Mouse (Mus musculus) forebrain, embryonic 10.5 days (tissue): ENCODE data around the gene Zfp93. TPM values are rescaled to one million over a fixed set of nuclear protein-coding genes. Genes with fewer than 3 reads are reported as not detected.
"Not testable (repeated sequence)": the region's sequence is repeated elsewhere in the genome, so short reads cannot be mapped to it uniquely, and the experiment has no call there.

Experiments
- DNase-seq: peaks from one replicate; pipeline ENCODE4 v3.0.0-alpha.2; 2017; ENCODE audit warnings: low spot score; ENCODE audit errors: extremely low spot score
- H3K27ac ChIP-seq: fragments of 300-500 bp; sonication (generic); 2 replicates; pipeline ENCODE4 v1.5.1; 2016; ENCODE audit warnings: mild to moderate bottlenecking
- H3K27me3 ChIP-seq: fragments of 300-500 bp; sonication (generic); 2 replicates; pipeline ENCODE4 v1.6.1; 2016; ENCODE audit warnings: mild to moderate bottlenecking; ENCODE audit not compliant: poor library complexity, severe bottlenecking
- H3K36me3 ChIP-seq: fragments of 300-500 bp; sonication (generic); replicated peaks from 2 replicates; pipeline ENCODE4 v1.6.1; 2016; ENCODE audit warnings: mild to moderate bottlenecking, moderate library complexity
- H3K4me1 ChIP-seq: fragments of 300-500 bp; sonication (generic); 2 replicates; pipeline ENCODE4 v1.6.1; 2016
- H3K4me3 ChIP-seq: fragments of 300-500 bp; sonication (generic); 2 replicates; pipeline ENCODE4 v1.5.1; 2016; ENCODE audit warnings: mild to moderate bottlenecking, moderate library complexity
- H3K9me3 ChIP-seq: fragments of 300-500 bp; sonication (generic); 2 replicates; pipeline ENCODE4 v1.6.1; 2016; ENCODE audit warnings: mild to moderate bottlenecking, moderate library complexity
- WGBS: fragments of 180-500 bp; shearing (Covaris S2); methylation state at CpG from one replicate; pipeline ENCODE4 v1.1.7; 2016; 5-methylcytosine and 5-hydroxymethylcytosine counted together
- polyA plus RNA-seq: library from polyadenylated mRNA; unstranded; fragments of >200 nt; fragmentation: Nextera tagmentation; extraction: Ambion mirVana; gene quantifications from 2 replicates; pipeline ENCODE4 v1.2.1, GENCODE M21; 2016

Gene Zfp93
- polyA plus RNA-seq, 1 experiment from 2014 or later: 7.1 TPM

DNA sequence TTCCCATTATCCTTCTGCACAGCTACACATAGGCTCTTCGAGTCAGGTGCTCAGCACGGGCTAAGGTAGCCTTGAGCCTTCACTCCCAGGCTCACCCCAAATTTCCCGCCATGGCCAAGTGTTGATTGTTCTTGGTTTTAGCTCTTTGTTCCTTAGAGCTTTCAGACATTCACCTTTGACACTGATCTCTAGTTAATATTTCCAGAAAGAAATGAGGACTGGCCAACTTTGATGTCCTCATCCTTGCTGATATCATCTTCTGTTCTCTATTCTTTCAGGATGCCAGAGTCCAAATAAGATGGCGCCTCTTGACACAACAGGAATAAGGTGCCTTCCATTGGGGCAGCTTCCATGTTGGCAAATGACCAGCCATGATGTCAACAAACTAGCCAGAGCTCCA lies 4.2 kb downstream of the Zfp93 start:
- DNase-seq: no peak
- Histone ChIP-seq H3K27ac (no peak overlapping the region), H3K9me3 (peaks cover 9% of the 10 kb centered on the region), H3K4me1 (peaks cover 6% of the 10 kb centered on the region), H3K36me3 (peaks cover 47% of the 10 kb centered on the region), H3K4me3 (no peak overlapping the region), H3K27me3 (no peaks in the 10 kb centered on the region)
- WGBS: 93% methylated on average over 4 of the region's 4 CpGs

DNA sequence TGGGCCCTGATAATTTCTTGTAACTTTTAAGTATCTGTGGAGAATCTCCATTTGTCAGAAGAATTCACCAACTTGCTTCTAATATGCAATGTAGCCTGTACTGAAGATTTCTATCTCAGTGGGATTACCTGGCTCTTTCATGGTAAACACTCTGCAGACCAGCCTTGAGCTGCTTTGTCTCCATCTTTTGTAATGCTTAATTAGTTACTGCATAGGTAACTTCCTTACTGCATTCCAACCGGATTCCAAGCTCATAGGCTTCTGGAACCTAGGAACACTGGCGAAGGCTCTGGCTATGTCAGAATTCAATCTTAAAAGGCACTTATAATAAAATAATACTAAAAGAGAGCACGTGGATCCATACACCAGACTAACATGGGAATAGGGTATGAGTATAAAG lies 8.6 kb downstream of the Zfp93 start:
- not testable (repeated sequence) for DNase-seq, H3K4me1 ChIP-seq, H3K4me3 ChIP-seq, H3K27me3 ChIP-seq, H3K27ac ChIP-seq, H3K9me3 ChIP-seq
- peaks cover 37% of the 10 kb centered on the region for H3K36me3 ChIP-seq
- WGBS: 86% methylated on average over 3 of the region's 3 CpGs

DNA sequence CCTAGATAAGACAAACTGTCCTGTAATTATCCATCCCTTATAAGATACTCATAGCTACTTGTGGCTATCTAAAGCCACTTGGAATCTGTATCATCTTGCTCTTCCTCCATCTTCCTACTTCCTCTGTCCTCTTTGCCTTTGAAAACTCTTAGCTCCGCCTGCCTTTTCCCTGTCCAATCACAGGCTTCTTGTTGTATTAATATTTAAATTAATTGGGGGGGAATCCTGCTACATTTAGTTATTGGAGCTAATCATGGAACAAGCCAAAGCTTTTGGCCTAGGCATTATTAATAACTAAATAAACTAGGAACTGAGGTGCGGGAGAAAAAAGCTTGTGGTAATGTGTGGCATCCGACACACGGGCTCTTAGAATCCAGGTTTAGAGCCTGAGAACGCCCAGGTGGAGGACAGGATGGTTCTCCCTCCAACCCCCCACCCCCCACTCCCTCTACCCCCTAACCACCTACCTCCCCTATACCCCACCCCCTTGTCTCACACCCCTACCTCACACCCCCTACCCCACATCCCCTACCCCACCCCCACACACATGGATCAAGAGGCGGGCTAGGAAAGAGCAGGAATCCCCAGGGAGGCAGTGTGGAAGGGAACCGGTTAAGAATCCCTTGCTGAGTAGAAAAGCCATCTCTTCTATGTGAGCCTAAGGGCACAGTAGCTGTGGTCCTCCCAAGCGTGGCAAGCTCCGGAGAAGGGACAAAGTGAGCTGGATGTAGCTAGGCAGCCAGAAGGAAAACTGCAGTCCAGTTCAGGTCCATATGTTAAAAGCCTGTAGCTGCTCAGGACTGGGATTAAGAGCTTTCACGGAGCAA lies 10.0 kb downstream of the Zfp93 start:
- WGBS: 60% methylated on average over 10 of the region's 10 CpGs
- no peak overlapping the region for H3K4me3 ChIP-seq
- H3K9me3 ChIP-seq: peaks cover 9% of the 10 kb centered on the region; the same call in 1 of the 2 replicates
- no peak overlapping the region for H3K27ac ChIP-seq
- peaks cover 8% of the 10 kb centered on the region for H3K4me1 ChIP-seq
- H3K27me3 ChIP-seq: no peaks in the 10 kb centered on the region
- no peak for DNase-seq
- peaks cover 23% of the 10 kb centered on the region for H3K36me3 ChIP-seq

DNA sequence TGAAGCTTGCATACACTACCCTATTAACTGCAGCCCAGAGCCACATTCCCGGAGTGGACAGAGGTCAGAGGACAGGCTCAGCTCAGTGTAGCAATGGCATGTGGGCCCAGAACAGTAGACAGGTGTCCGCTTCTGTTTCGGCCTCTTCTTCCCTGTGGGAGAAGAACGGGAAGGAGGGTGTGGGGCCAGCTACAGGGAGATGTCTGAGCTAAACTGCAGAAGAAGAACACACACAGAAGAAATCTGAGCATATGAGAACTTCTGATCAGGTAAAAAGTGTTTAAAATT lies 10.6 kb downstream of the Zfp93 start:
- Histone ChIP-seq H3K9me3 (peaks cover 9% of the 10 kb centered on the region; the same call in 1 of the 2 replicates), H3K27me3 (no peaks in the 10 kb centered on the region)

DNA sequence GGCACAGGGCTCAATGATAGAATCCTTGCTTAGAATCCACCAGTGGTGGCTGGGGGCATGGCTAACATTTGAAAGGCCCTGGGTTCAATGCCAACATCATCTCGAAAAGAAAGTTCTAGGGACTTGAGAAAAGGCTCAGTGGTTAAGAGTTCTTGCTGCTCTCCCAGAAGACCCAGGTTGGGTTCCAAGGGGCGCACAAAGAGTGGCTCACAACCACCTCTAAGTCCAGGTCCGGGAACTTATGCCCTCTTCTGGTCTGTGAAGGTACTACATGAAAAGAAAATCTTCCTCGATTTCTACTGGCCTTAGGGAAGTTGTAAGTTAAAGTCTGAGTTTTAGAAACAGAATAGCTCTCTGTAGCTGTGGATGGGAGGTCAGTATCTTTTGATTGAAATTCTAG lies 15.9 kb downstream of the Zfp93 start:
- DNase-seq: no peak
- H3K36me3 ChIP-seq: peaks cover 40% of the 10 kb centered on the region
- WGBS: 55% methylated on average over 4 of the region's 4 CpGs
- no peaks in the 10 kb centered on the region for H3K4me1 ChIP-seq
- H3K4me3 ChIP-seq: no peak overlapping the region
- H3K27me3 ChIP-seq: no peaks in the 10 kb centered on the region
- H3K9me3 ChIP-seq: peaks cover 5% of the 10 kb centered on the region; the same call in 1 of the 2 replicates
- H3K27ac ChIP-seq: no peak overlapping the region

More for the DNA sequence above, 10.6 kb downstream of the Zfp93 start:
- Histone ChIP-seq H3K27ac (no peak overlapping the region), H3K36me3 (peaks cover 17% of the 10 kb centered on the region), H3K4me3 (no peak overlapping the region), H3K4me1 (peaks cover 8% of the 10 kb centered on the region)
- 52% methylated on average over 4 of the region's 4 CpGs for WGBS
- no peak for DNase-seq

DNA sequence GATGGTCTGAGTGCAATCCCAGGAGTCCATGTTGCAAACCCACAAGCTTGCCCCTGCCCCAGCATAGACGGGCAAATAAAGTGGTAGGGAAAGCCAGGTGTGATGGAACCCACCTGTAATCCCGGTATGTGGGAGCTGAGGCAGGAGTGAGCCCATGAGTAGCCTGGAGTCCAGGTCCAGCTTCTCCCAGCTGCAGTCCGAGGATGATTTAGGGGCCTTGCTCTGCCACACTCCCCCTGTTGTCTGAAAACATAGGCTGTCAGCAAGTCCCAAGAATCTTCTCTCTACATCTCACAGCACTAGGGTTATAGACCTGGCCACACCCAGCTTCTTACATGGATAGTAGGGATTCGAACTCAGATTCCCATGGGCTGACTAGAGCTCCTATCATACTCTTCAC lies 16.7 kb downstream of the Zfp93 start:
- Histone ChIP-seq H3K4me1 (no peaks in the 10 kb centered on the region), H3K27ac (no peak overlapping the region), H3K4me3 (no peak overlapping the region), H3K9me3 (peaks cover 13% of the 10 kb centered on the region), H3K27me3 (no peaks in the 10 kb centered on the region), H3K36me3 (peaks cover 48% of the 10 kb centered on the region)
- no peak for DNase-seq
- WGBS: 75% methylated on average over 4 of the region's 4 CpGs

DNA sequence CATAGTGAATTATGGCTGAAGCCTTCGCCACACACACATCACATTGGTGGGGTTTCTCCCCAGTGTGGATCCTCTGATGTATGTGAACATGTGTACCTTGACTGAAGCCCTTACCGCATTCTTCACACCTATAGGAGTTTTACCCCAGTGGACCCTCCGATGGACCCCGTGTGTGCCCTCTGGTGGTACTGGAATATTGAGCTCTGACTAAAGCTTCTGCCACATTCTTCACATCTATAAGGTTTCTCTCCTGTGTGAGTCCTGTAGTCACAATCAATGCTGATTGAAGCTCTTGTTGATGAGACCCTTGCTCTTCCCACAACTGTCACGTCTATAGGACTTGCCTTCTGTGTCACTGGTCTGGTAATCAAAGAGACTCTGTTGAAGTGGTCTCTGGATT lies 17.4 kb downstream of the Zfp93 start:
- 89% methylated on average over 5 of the region's 5 CpGs for WGBS
- no peak overlapping the region for H3K4me3 ChIP-seq
- H3K4me1 ChIP-seq: no peaks in the 10 kb centered on the region
- H3K9me3 ChIP-seq: peaks cover 13% of the 10 kb centered on the region
- H3K27me3 ChIP-seq: no peaks in the 10 kb centered on the region
- DNase-seq: no peak
- peaks cover 56% of the 10 kb centered on the region for H3K36me3 ChIP-seq
- H3K27ac ChIP-seq: no peak overlapping the region

DNA sequence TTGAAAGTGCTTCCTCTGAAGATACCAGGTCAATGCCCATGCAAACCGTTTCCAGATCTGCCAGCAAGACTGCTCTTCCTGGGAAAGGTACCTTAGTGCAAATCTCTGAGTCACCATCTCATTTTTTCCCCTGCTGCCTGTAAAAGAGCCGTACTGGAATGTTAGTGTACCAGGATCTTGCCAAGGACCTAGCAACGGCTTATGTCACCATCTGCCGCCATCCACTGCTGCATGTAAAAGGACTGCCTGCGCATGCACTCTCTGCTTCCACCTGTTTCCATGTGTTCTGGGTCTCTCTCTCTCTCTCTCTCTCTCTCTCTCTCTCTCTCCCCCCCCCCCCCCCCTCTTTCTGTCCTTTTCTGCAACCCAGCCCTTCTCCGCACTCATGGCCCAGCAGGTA lies 18.3 kb downstream of the Zfp93 start:
- Histone ChIP-seq H3K36me3 (peaks cover 64% of the 10 kb centered on the region), H3K4me3 (no peak overlapping the region), H3K27ac (no peak overlapping the region), H3K9me3 (peaks cover 13% of the 10 kb centered on the region), H3K4me1 (no peaks in the 10 kb centered on the region), H3K27me3 (no peaks in the 10 kb centered on the region)
- no peak for DNase-seq
- 89% methylated on average over 6 of the region's 6 CpGs for WGBS

DNA sequence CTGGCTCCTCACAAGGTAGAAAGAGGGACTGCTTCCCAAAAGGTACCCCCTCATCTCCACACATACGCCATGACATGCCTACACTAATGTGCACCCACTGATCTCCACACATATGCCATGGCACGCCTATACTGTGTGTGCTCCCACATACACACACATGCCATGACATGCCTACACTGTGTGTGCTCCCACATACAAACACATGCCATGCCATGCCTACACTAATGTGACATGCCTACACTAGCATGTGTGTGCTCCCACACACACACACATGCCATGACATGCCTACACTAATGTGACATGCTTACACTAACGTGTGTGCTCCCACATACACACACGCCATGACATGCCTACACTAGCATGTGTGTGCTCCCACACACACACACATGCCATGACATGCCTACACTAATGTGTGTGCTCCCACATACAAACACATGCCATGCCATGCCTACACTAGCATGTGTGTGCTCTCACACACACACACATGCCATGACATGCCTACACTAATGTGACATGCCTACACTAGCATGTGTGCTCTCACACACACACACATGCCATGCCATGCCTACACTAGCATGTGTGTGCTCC lies 20.0 kb downstream of the Zfp93 start:
- Histone ChIP-seq H3K27ac (no peak overlapping the region), H3K27me3 (no peaks in the 10 kb centered on the region), H3K36me3 (peaks cover 81% of the 10 kb centered on the region), H3K4me3 (no peak overlapping the region), H3K4me1 (no peaks in the 10 kb centered on the region), H3K9me3 (peaks cover 13% of the 10 kb centered on the region)
- no peak for DNase-seq
- WGBS: 97% methylated on average over 4 of the region's 4 CpGs

DNA sequence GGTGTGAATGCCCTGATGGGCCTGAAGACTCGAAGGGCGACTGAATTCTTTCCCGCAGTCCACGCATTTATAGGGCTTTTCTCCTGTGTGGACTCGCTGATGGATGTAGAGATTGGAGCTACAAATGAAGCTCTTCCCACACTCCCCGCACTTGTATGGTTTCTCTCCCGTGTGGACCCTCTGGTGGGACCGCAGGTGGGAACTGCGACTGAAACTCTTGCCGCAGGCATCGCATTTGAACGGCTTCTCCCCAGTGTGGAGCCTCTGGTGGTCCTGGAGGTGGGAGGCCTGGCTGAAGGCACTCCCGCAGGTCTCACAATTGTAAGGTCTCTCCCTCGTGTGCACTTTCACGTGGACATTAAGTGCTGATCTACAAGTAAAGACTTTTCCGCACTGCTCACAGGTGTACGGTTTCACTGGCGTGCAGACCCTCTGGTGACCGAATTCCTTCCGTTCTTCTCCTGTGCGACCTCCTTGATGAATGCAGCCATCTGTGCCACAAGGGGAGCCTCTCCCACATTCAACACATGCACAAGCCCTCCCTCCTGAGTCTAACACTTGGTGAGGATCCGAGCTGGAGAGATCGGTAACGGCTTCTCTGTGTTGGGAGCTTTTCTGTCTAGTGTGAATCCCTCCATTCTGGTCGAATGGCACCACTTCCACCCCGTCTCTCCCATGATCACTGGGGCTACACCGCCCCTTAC lies 21.3 kb downstream of the Zfp93 start:
- no peak overlapping the region for H3K27ac ChIP-seq
- peaks cover 13% of the 10 kb centered on the region for H3K9me3 ChIP-seq
- H3K27me3 ChIP-seq: no peaks in the 10 kb centered on the region
- no peaks in the 10 kb centered on the region for H3K4me1 ChIP-seq
- no peak overlapping the region for H3K4me3 ChIP-seq
- H3K36me3 ChIP-seq: peaks cover 94% of the 10 kb centered on the region
- WGBS: 90% methylated on average over 27 of the region's 27 CpGs
- DNase-seq: no peak

DNA sequence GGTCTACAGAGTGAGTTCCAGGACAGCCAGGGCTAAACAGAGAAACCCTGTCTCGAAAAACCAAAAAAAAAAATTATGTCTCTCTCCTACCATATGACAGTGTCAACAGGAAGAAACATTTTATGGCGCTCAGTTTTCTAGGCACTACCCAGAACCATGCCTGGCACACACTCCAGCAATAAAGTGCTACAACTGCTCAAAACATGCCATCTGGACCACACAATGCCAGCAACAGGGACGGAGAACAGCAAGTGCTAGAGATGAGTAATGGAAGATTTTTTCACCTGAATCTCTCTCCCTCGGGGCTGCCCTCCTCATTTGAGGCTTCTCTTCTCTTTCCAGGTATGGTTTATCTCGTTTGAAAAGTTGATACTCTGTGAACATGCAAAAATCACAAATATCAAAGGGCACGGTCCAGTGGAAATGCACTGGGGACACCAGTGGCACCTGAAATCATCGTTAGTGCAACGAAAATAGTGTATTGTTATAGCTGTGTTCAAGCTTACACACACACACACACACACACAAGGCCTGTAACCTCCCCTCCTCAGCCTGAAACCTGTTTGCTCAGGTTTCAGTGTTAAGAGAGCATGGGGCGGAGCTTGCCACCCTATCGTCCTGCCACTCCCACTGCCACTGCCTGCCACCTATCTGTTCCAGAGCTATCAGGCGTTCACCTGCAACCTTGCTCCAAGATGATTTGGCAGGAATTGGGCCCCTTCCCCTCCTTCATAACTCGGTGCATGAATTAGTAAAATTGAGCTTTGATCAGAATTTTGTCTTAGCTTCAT lies 23.0 kb downstream of the Zfp93 start:
- Histone ChIP-seq H3K27ac (no peak overlapping the region), H3K27me3 (no peaks in the 10 kb centered on the region), H3K9me3 (peaks cover 9% of the 10 kb centered on the region), H3K4me1 (peaks cover 7% of the 10 kb centered on the region), H3K4me3 (no peak overlapping the region), H3K36me3 (peaks cover 96% of the 10 kb centered on the region)
- WGBS: 91% methylated on average over 12 of the region's 12 CpGs
- no peak for DNase-seq

DNA sequence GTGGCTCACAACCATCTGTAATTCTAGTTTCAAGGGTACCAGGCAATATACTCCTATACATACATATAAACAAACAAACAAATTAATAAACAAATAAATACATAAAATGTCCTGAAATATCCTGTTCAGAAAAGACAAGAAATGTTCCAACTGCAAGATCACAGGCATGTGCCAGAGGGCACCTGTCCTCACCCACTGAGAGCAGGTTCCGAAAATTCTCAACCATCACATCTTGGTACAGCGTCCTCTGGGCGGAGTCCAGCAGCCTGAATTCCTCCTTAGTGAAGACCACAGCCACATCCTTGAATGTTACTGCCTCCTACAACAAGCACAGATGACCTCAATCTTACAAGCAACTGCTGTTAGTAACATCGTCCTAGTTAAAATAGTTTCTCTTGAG lies 24.5 kb downstream of the Zfp93 start:
- Histone ChIP-seq H3K36me3 (peaks cover 81% of the 10 kb centered on the region), H3K27ac (no peak overlapping the region), H3K4me1 (peaks cover 13% of the 10 kb centered on the region), H3K4me3 (no peak overlapping the region), H3K27me3 (no peaks in the 10 kb centered on the region), H3K9me3 (peaks cover 9% of the 10 kb centered on the region)
- DNase-seq: no peak
- WGBS: 96% methylated on average over 4 of the region's 4 CpGs
